Mouse (Mus musculus) frontal cortex, postnatal 14 days (tissue): ENCODE results near the gene Ubtd2.

ENCODE experiments used
- DNase-seq, 2 experiments: peaks; one replicate each; pipeline ENCODE4 v3.0.0; 2022; ENCODE audit warnings: low spot score in 2 of 2

Ubtd2 gene

DNA sequence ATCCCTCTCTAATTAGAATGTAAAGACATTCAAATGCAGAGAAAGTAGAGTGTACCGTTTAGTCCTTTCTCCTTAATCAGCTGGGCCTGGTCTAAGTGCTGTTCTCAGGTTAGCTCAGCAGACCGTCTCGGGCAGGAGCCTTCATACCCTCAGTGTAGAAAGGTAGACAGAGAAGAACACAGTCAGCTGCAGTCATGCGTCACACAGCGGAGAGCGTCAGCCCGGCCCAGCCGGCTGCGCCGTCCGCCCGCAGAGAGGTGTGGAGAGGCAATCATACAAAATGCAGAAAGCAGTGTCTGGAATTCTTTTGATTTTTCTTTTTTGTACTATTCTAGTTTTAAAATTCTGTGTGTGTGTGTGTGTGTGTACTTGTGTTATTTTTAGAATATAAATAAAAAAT is 90.4 kb downstream of the Ubtd2 start:
- DNase-seq = no peak

DNA sequence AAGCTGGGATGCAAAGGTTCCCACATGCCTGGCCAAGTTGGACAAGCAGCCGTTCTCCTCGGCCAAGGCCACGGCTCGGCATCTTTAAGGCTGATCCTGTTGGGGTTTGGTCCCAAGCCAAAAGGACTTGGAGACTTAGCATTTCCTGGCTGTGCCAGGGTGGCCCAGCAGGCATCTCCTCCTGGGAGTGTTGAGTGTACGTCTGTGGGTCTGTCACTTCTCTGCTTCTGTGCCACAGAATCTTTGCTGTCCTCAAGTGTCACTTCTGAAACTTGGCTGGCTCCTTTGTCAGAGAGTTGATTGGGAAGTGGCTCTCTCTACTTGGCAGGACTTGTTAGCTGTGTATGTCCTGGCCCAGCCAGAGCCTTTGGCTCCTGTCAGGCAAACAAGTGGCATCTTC is 91.3 kb downstream of the Ubtd2 start:
- no peak for DNase-seq

DNA sequence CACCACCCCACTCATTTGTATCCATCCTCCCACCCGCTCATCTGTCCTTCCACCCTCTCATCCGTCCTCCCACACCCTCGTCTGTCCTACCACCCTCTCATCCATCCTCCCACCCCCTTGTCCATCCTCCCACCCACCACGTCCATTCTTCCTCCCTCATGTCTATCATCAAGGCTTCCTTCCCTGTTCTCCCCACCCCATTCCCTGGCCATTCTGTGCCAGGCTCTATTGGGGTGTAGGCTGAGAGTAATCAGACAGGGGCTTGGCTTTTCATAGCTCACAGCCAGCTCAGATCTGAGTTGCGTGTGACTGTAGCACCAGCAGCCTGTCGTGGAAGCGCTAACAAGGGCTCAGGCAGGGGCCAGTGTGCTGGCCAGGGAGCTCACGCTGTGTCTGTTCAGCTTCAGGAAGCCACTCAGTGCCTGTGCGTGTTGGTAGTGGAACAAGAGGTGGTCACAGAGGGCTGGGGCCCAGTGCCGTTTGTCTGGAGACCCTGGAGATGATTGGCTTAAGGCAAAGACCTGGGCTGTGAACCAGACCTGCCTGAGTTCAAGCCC is 92.3 kb downstream of the Ubtd2 start:
- DNase-seq = no peak

DNA sequence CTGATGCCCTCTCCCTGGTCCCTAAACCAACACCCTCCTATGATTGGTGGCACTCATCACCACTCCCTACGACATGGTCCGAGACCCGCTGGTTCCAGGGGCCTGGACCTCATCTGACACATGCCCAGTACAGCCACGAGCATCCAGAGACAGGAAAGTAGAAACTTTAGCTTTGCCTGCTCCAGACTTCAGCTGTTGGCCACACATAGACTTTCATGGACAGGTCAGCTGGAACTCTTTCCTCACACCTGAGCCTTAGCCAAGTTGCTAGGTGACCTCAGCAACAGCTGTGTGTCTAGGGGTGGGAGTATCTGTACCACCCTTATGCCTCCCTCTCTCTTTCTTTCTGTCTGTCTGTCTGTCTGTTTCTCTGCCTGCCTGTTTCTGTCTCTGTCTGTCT is 93.1 kb downstream of the Ubtd2 start:
- no peak for DNase-seq

DNA sequence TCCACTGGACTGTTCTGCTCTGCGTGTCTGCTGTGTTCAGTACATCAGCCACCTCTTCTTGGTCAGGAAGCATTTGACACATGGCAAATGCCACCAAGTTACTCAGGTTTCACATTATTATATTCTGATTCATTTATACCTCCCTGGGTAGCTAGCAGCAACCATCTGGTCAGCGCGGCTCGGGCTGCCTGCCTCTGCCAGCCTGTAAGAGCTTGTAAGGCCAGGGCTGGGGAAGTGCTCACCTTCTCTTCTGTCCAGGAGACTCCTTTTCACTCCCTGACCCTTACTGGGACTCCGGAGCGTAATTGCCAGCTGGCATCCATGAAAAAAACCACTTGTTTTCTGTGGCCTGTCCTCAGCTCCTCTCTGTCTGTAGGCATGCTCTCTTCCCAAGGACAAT is 94.1 kb downstream of the Ubtd2 start:
- no peak for DNase-seq

DNA sequence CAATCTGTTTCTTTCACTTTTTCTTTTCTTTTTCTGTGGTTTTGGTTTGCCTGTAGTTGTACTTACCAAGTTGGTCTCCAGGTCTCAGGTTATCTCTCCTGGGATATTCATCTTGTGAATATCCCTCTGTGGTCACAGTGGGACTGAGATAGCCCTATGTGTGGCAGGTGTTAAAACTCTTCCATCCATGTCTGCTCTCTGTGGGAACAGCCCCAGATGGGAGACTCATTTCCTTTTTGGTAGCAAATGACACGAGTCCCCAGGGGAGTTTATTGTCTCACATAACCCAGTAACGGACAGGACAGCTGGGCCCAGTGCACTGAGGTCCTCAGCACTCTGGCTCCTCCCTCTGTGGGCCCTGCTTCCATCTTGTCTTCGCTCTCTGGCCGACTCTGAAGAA is 94.9 kb downstream of the Ubtd2 start:
- DNase-seq = no peak

DNA sequence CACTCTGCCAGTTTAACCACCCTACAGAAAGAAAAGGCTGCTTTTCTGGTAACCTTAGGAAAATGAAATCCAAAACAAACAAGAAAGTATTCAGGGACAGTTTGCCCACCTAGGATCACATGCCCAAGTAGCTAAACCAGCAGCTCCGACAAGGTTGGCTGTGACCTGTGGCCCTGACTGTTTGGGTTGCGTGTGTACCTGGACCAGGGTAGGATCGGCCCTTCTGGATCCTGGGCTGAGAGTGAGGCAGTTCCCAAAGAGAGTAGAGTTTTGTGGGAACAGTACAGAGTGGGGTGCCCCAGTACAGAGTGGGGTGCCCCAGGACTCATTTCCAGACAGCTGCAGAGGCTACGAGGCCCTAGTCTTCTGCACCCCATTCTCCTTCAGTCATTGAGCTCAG is 95.9 kb downstream of the Ubtd2 start:
- no peak for DNase-seq

DNA sequence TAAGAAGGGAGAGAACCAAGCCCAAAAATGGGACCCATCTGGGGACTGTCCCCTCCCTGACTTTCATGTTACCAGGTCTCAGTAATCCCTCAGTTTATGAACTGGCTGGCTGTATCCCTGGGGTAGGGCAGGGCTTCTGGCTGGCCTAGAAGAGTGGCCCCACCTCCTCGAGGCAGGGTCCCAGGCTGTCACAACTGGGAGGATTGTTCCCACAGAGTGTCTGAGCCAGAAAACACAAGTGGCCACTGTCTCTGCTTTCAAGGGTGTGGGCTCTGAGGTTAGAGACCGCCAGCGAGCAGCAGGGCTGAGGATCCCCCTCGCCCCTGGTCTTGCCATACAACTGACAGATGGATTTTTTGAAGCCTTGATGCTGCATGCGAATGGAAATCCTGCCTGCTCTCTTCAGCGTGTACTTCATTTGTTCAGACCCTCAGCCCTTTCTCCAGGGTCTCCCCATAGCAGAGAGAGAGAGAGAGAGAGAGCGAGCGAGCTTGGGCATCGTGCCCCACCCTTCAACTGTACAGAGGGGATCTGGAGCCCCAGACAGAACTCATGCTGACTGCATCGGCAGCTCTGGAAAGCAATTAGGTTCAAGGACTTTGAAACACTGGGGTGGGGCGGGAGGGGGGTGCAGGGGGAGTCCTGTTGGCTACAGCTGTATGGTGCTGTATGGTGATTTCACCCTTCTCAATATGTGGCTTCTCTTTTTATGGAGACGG is 96.6 kb downstream of the Ubtd2 start:
- DNase-seq = no peak

DNA sequence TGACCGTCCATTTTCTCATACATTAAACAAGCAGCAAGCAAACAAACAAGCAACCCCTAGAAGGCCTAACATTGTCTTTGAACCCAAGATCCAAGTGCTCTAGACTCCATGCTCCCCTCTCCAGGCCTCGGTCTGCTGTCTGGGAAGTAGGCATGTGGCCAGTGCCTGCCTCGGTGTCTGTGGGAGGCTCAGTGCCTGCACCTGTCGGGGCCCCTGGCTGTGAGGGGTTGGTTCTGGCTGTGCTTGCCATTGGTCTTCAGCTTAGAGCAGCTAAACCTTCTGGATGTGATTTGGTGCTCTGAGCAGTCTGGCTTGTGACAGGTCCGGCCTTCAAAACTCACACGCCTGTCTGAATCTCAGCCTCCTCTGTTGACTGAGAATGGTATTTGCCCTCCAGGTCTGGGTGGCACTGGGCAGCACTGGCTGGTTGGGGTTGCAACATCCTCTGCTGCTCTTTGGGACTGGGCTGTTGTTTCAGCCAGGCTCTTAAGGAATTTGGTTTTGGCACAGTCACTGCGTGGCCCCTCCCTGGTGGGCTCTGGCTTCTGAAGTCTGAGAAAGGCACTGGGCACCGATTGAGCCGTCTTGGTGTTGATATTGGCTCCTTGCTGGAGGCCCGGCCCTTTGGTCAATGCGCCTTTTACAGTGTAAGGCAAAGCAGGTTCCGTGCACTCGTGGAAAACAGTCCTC is 97.4 kb downstream of the Ubtd2 start:
- no peak for DNase-seq

DNA sequence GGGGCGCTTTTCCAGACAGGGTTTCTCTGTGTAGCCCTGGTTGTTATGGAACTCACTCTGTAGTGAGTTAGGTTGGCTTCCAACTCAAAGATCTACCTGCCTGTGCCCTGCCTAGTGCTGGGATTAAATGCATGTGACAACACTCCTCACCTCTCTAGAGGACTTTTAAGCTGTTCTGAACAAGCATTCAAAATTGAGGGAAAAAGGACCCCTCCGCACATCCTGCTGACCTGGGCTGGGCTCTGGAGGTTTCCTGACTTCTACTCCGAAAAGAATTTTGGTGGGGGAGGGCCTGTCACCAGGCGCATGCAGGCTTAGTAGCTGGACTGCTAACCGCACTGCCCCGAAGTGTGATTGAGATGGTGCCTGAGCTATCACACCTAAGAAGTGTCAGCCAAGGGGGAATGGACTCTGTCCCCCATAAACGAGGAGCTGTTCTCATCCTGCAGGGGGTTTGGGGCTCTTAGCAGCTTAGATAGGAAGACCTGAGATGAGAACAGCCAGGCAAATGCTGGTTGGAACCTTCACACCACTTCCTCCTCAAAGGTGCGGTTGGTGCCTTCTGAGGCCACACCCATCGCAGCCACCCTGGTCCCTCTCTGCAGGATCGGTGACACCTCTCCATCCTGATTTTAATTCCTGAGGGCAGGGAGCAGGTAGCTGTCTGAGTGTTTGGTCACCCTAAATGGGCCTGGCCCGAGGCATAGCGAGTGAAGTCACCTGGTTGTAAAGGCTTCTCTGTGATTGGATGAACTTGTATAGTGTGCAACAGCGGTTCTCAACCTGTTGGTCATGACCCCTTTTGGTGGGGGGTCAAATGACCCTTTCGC is 98.4 kb downstream of the Ubtd2 start:
- DNase-seq = no peak

DNA sequence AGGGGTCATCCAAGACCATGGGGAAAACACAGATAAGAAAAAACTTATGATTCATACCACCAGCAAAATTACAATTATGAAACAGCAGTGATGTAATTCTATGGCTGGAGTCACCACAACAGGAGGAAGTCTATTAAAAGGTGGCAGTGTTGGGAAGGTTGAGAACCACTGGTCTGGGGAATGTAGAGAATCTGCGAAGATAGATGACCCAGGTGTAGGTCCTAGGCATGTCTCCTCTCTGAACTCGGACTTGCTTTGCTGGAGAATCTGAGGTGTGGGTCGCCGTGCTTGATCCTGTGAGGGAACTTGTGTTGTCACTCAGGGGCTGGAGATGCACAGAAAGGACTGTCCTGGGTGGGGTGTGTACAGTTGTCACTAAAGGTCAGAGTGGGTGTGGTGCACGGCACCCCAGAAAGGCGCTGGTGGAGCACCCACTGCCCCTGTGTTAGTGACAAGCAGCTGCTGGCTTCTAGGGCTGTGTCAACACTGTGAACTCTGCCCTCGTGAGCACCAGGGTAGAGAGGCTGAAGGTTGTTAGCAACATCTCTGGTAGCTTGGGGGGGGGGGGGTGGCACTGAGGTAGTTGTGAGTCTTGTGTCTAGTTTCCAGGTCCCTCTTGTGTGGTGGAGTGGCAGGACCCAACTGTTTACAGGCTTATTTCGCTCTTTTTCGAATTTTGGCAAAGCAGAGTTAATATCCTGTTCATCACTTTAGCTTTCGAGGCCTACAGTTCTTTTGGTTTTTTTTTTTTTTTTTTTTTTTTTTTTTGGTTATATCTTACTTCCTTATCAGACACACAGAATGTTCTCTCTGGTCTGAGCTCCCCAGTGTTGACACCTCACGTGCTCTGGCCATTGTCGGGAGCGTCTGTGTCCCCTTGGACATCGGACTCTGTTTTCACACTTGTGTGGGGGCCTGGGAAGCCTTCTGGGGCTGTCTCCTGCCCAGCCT is 99.2 kb downstream of the Ubtd2 start:
- DNase-seq = no peak

DNA sequence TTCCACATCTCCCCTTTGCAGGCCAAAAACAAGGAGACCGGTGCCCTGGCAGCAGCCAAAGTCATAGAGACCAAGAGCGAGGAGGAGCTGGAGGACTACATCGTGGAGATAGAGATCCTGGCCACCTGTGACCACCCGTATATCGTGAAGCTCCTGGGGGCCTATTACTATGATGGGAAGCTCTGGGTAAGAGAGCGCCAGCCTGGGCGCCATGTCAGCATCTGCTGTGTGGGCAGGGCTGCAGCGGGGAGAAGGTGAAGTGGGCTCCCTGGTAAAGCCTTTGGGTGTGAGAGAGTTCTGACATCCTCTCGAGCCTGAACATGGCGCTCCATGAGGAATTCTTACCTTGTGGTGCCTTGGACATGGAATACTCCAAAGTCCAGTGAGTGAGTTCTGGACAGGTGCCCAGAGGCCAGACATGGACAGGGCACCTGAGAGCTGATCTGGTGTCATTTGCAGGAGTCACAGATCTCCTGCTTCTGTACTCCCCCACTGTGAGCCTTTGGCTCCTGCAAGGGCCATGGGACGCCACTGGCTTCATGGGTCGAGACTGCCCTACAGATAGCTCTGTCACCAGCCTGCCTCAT is 100.0 kb downstream of the Ubtd2 start:
- no peak for DNase-seq

DNA sequence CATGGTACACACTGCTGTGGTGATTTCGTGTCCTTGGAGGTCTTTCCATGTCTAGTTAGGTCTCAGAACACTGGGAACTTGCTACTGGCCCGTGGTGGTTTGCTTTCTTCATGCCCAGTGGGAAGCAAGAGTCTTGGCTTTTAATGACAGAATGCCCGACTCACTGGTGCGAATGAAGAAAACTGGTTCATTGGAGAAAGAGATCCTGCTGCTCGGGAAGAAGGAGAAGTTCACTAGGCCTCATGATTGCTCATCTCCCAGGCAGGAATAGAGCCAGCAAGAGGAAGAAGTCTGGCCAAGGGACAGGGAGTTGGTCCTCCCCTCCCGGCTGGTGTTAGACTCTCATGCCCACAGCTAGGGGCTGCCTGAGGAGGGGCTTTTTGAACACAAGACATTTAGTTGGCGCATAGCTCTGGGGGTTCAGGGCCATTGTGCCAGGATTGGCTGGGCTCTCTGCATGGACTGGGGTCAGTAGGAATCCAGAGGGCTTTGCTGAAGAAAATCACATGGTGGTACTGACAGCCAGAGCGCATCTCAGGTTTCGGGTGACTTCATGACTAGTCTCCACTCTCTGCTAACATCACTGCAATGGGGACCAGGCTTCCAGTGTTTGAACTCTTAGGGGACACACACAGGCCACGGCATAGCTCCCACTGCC is 101.3 kb downstream of the Ubtd2 start:
- DNase-seq = no peak

DNA sequence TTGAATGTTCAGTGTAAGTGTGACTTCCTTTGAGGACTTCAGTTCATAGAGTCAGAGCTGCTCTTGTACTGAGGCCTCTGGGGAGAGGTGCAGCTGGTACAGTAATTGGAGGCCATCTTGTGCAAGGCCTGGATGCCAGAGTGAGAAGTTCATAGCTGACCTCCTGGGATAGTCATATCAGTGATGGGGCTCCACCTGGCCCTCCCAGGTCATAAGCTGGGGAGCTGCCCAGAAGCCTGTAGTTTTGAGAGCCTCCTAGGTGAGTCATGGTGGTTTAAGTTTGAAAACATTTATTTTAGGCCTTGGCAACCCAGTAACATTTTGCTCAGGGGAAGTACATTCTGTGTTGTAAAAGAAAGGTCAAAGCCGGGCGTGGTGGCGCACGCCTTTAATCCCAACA is 102.9 kb downstream of the Ubtd2 start:
- no peak for DNase-seq

DNA sequence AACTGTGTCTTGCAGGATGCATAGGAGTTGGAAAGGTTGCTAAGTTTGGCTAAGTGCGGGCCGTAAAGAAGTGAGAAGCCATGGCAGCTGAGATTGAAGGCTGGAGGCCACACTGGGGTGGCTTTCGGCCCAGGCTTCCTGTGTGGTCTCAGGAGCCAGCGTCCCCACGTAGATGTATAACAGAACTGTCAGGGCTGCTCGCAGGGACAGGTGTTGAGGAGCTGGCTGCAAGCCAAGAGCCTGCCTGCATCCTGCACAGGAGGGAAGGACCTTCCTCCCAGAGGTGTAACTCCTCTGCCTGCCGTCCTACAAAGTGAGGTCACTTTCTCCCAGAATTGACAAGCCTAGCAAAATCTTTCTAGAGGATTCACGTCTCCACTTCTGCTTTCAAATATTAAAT is 103.5 kb downstream of the Ubtd2 start:
- DNase-seq = no peak

DNA sequence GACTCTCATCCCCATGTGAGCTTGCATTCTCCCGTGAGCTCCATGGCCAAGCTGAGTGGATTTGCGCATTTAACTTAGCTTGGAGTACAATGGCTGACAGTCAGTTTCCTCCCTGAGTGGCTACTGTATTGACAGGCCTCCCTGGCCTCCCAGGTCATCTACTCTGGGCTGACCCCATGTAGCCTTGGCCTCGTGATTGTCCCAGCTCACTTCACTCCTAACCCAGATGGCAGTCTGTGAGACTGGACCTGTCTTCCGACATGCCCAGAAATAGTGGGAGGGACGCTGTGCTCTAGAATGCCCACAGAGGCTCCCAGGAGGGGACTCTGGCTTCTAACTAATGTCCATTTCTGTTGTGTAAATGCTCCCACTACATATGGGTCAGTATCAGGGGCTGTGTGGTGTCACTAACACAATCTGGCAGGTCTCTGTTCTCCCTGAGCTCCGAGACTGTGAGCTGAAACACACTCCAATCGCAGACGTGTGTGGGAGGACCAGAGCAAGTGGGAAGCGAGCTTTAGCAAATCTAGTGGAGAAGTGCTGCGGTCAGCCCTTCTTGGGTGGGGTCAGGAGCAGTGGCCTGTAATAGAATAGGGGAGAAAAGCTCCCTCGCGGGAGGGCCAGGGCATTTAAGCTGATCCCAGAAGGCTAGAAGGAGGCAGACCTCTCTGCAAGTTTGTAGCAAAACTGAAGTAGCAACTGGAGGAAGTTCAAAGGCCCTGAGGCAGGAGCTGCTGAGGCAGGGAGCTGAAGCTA is 105.0 kb downstream of the Ubtd2 start:
- no peak for DNase-seq

DNA sequence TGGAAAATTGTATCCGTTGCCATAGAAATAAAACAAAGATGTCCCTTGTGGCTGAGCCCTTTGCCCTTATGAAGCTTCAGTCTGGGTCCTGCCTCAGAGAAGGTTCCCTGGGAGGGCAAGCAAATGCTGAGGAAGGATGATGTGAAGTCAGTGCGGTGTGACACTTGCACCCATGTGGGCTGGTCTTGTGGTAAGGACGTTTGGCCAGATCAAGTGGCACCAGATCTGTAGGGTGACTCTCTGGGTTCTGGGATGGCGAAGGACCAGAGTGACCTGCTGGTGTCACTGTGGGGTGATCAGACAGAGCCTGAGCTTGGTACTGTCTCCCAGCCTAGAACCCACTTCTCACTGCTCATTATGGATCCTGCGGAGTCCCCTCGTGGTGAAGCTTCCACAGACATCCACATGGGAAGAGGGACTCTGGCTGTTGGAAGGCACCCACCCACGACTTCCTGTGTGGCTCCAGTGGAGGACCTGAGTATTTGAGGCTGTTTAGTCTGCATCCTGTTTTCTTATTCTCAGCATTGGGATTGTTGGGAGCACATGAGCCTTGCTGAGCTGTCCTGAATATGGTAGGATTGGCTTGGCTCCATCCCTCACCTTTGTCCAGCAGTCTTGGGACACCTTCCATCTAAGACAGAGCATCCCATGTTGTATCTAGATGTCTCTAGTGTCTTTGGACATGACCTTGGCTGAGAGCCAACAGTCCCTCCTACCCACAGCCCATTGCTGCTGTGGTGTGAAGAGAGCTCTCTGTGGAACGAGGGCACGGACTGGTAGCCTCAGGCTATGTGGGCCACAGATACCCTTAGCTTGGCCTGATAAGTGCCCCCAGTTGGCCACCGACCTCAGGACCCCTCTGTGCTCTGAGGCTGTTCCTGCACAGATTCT is 106.5 kb downstream of the Ubtd2 start:
- no peak for DNase-seq

DNA sequence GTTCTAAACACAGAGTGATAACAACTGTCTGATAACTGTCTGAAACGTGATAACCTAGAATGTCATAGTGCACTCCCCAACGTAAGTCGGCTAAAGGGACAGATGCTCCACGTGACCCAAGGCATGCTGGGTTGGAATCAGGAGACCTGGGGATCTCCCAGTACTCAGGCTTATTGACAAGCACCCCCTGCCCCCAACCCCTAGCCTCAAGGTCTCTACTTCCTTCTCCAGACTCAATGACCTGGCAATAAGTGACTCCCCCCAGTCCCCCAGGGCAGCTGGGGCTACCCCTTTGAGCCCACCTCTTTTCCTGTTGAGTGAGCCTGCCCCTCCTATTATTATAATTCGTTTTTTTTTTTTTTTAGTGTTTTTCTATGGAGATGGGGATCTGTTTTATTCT is 107.5 kb downstream of the Ubtd2 start:
- no peak for DNase-seq

DNA sequence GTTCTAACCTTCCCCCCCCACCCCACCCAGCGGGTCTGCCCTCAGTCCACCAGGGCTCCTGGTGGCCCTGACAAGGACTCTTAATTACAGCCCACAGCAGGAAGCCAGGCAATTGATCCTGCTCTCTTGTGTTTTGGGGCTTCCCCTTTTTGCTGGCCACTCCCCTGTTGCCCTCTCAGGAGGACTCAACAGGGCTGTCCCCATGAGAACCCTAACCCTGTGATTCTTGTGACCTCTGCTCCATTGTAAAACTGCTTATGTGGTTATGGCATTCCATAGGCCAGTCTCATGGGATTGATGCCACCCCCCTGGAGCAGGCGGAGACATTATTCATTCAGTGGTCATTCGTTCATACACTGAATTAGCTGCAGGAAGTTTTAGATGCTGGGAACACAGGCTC is 108.5 kb downstream of the Ubtd2 start:
- DNase-seq = no peak
